Mouse (Mus musculus): ENCODE data around the gene Nol10.

GRCm38 (mm10) chr12:17310852-17311839 is 37.1 kb upstream of the Nol10 start:
- TF ChIP-seq CTCF (IDR thresholded peaks at IDR 0.05) = no peak
- TF ChIP-seq EP300 (IDR thresholded peaks at IDR 0.05) = no peak

Measured in lung, postnatal 0 days (tissue).